Mouse (Mus musculus): ENCODE measurements around the gene Pard6b. TPM values are rescaled to one million over a fixed set of nuclear protein-coding genes. Genes with fewer than 3 reads are reported as not detected.
"Not testable (repeated sequence)": the region's sequence is repeated elsewhere in the genome, so short reads cannot be mapped to it uniquely, and the experiment has no call there.

Gene Pard6b
- polyA plus RNA-seq, 1 experiment: 10.3 TPM

GRCm38 (mm10) chr2:168049002-168049635 is 31.7 kb upstream of the Pard6b start:
- no peak for DNase-seq (ENCODE audit: low read depth)

DNA sequence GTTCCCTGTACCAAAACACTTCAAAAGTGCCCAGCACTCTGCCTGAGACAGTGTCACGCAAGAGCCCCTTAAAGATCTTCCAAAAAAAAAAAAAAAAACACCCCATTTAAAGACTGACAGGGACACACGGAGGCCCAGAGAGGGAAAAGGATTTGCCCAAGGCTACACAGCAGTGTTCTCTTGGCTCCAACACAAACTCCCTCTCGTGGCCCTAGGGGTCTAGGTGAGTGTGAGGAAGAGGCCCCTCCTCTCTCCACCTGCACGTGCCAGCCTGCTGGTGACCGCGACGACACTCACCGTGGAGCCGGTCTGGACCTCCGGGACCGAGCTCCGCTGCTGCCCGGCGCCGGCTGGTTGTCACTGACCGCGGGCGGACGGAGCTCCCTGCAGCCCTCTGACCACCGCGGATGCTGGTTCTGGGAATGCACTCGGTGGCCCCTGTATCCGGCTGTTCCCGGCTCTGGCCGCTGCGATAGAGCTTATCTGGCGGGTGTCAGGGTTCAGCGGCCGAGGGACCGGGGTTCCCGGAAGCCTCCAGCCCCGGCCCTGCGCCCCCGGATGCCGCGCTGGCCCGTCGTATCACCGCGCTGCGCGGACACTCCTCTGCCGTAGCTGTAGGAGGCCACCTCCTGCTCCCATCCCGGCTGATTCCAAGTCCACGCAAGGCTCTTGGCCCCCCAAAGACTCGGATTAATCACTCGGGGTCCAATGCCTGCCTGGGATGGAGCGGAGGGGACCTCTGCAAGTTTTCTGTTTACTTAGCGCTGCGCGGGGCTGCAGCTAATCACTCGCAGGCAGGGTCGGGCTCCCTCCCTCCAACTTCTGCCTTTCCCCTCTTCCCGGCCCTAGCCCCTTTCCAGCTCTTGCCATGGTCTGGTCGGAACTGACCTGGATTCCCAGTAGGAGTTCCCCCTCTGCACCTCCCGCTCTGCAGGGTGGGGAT is 30.5 kb upstream of the Pard6b start:
- no peak for DNase-seq (ENCODE audit: low read depth)
- TF ChIP-seq POLR2A (IDR thresholded peaks at IDR 0.05; ENCODE audit: borderline replicate concordance, extremely low read depth, insufficient read depth, insufficient read length, poor library complexity, severe bottlenecking): no peak
- TF ChIP-seq CTCF (IDR thresholded peaks at IDR 0.05; ENCODE audit: borderline replicate concordance, extremely low read depth, insufficient read depth, insufficient read length): no peak

More at GRCm38 (mm10) chr2:168049002-168049635, 31.7 kb upstream of the Pard6b start:
- TF ChIP-seq CTCF (IDR thresholded peaks at IDR 0.05; ENCODE audit: borderline replicate concordance, extremely low read depth, insufficient read depth, insufficient read length): no peak
- no peak for TF ChIP-seq POLR2A (IDR thresholded peaks at IDR 0.05; ENCODE audit: borderline replicate concordance, extremely low read depth, insufficient read depth, insufficient read length, poor library complexity, severe bottlenecking)

- DNase-seq (ENCODE audit: low read depth): no peak
- TF ChIP-seq POLR2A (IDR thresholded peaks at IDR 0.05; ENCODE audit: borderline replicate concordance, extremely low read depth, insufficient read depth, insufficient read length, poor library complexity, severe bottlenecking) (no peak), CTCF (IDR thresholded peaks at IDR 0.05; ENCODE audit: borderline replicate concordance, extremely low read depth, insufficient read depth, insufficient read length) (no peak)
Measured at GRCm38 (mm10) chr2:168052156-168052555, 28.6 kb upstream of the Pard6b start.

- TF ChIP-seq CTCF (IDR thresholded peaks at IDR 0.05; ENCODE audit: borderline replicate concordance, extremely low read depth, insufficient read depth, insufficient read length): peak; percentile 62
- TF ChIP-seq POLR2A (IDR thresholded peaks at IDR 0.05; ENCODE audit: borderline replicate concordance, extremely low read depth, insufficient read depth, insufficient read length, poor library complexity, severe bottlenecking): no peak
- DNase-seq (ENCODE audit: low read depth): no peak
Measured at GRCm38 (mm10) chr2:168052689-168053088, 28.1 kb upstream of the Pard6b start.

- no peak for TF ChIP-seq CTCF (IDR thresholded peaks at IDR 0.05; ENCODE audit: borderline replicate concordance, extremely low read depth, insufficient read depth, insufficient read length)
- no peak for TF ChIP-seq POLR2A (IDR thresholded peaks at IDR 0.05; ENCODE audit: borderline replicate concordance, extremely low read depth, insufficient read depth, insufficient read length, poor library complexity, severe bottlenecking)
- DNase-seq (ENCODE audit: low read depth): no peak
Measured at GRCm38 (mm10) chr2:168054142-168054541, 26.7 kb upstream of the Pard6b start.

GRCm38 (mm10) chr2:168055910-168056665 is 24.7 kb upstream of the Pard6b start:
- DNase-seq (ENCODE audit: low read depth): no peak
- TF ChIP-seq POLR2A (IDR thresholded peaks at IDR 0.05; ENCODE audit: borderline replicate concordance, extremely low read depth, insufficient read depth, insufficient read length, poor library complexity, severe bottlenecking) (no peak), CTCF (IDR thresholded peaks at IDR 0.05; ENCODE audit: borderline replicate concordance, extremely low read depth, insufficient read depth, insufficient read length) (no peak)

DNA sequence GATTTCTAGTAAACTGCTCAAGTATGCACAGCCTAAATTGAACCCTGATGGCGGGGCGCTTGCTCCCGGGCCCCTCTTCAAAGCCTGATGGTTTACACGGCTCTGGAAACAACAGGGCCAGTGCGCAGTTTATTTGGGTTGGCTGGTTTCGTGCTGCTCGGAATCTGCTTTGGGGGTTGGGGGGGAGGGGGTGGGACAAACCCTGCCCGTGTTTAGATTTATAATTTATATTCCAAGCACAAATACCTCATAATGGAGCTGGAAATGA is 24.2 kb upstream of the Pard6b start:
- DNase-seq (ENCODE audit: low read depth): no peak
- TF ChIP-seq CTCF (IDR thresholded peaks at IDR 0.05; ENCODE audit: borderline replicate concordance, extremely low read depth, insufficient read depth, insufficient read length): no peak
- no peak for TF ChIP-seq POLR2A (IDR thresholded peaks at IDR 0.05; ENCODE audit: borderline replicate concordance, extremely low read depth, insufficient read depth, insufficient read length, poor library complexity, severe bottlenecking)

- not testable (repeated sequence) for DNase-seq (ENCODE audit: low read depth)
Measured at GRCm38 (mm10) chr2:168057876-168058275, 22.9 kb upstream of the Pard6b start.

DNA sequence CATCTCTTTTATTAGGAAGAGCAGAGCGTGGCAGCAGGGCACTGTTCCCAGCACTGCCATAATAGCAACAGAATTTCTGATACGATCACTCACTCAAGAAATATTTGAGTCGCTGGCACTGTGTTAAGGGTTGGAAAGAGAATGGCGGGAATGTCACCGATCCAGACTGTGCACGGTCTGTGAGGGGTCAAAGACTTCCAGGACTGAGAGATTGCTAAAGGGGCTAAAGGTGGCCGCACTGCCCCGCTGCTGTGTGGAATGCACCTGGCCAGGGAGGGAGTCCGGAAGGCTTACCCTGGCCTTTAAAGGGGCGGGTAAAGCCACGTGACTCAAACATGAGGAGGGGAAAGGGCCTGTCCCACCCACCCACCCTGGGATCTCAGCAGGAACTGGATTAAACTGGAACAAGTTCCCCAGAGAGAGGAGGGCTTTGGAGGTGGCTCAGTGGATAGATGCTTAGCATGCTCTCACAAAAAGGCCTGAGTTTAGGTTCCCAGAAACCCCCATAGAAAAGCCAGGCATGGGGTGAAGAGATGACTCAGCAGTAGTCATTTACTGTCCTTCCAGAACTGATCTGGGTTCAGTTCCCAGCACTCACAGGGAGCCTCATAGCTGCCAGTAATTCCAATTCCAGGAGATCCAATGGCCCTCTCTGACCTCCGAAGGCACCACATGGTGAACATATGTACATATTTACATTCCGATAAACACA is 22.2 kb upstream of the Pard6b start:
- DNase-seq (ENCODE audit: low read depth): no peak
- TF ChIP-seq POLR2A (IDR thresholded peaks at IDR 0.05; ENCODE audit: borderline replicate concordance, extremely low read depth, insufficient read depth, insufficient read length, poor library complexity, severe bottlenecking): no peak

- peak; percentile 28; the same call in 1 of the 2 replicates for TF ChIP-seq CTCF (IDR thresholded peaks at IDR 0.05; ENCODE audit: borderline replicate concordance, extremely low read depth, insufficient read depth, insufficient read length)
- TF ChIP-seq POLR2A (IDR thresholded peaks at IDR 0.05; ENCODE audit: borderline replicate concordance, extremely low read depth, insufficient read depth, insufficient read length, poor library complexity, severe bottlenecking): no peak
Measured at GRCm38 (mm10) chr2:168059200-168059790, 21.5 kb upstream of the Pard6b start.

DNA sequence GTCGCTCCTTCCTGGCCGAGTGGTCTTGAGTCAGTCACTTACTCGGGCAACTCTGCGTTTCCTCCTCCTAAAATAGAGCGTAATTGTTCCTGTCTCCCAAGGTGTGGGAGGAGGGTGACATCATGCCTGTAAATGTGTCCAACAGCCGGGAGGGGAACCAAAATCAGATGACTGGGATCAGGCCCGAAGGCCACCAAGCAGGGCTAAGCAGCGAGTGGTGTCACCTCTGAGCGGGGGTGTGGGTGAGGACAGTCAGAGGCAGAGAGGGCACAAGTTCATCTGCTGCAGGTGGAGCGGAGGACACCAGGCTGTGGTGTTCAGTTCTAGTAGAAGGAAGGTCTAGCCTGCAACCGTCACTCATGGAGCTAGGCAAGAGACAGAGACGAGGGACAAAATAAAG is 17.1 kb upstream of the Pard6b start:
- no peak for DNase-seq (ENCODE audit: low read depth)
- no peak for TF ChIP-seq POLR2A (IDR thresholded peaks at IDR 0.05; ENCODE audit: borderline replicate concordance, extremely low read depth, insufficient read depth, insufficient read length, poor library complexity, severe bottlenecking)
- TF ChIP-seq CTCF (IDR thresholded peaks at IDR 0.05; ENCODE audit: borderline replicate concordance, extremely low read depth, insufficient read depth, insufficient read length): no peak

More at GRCm38 (mm10) chr2:168059200-168059790, 21.5 kb upstream of the Pard6b start:
- DNase-seq (ENCODE audit: low read depth): no peak
